Mouse (Mus musculus): ENCODE measurements around the gene Gm21800. TPM values are rescaled to one million over a fixed set of nuclear protein-coding genes. Genes with fewer than 3 reads are reported as not detected.
"Not testable (repeated sequence)": the region's sequence is repeated elsewhere in the genome, so short reads cannot be mapped to it uniquely, and the experiment has no call there.

The Gm21800 gene
- polyA plus RNA-seq (2012; ENCODE audit: insufficient read depth, low replicate concordance): not detected in 2 replicates

- not testable (repeated sequence) for H3K36me3 ChIP-seq (replicated peaks; ENCODE audit: low read length); H3K9me3 ChIP-seq; H3K4me1 ChIP-seq; H3K27me3 ChIP-seq (replicated peaks); H3K4me3 ChIP-seq (replicated peaks)
Measured at GRCm38 (mm10) chrY:41406198-41406597, at the start of gene Gm21800. TSS of gene Gm21800 (plus strand) at chrY:41406498.

Measured in megakaryocyte, embryonic 14.5 days (primary cell).